Mouse (Mus musculus) liver, adult 2 months (tissue): ENCODE results near the gene Frmpd4.

Source experiments
- CTCF ChIP-seq: fragments of 200-500 bp; IDR thresholded peaks from 2 replicates; pipeline ENCODE4 v1.5.1; 2011; ENCODE audit warnings: low read depth, low read length, control low read depth
- POLR2A ChIP-seq: fragments of 200-500 bp; IDR thresholded peaks from 2 replicates; pipeline ENCODE4 v1.6.1; 2011; ENCODE audit warnings: low read length, control low read depth; ENCODE audit not compliant: insufficient read depth; ENCODE audit errors: extremely low read depth

DNA sequence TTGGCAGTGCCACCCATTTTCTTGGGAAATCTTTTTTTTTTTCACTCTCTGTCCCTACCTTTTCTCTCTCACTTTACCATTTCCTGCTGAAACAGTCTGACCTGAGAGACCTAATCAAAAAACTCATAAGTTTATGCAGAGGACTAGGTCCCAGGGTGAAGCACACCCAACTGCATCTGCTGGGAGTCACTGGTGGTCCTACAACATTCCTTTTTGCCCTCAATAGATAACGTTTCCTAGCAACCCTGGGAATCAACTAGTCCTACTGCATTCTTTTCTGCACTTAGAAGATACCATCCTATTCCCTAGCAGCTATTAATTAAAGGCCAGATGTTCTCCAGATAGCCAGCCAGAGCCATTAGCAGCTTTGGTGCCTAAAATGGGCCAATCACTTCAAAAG, 71.8 kb downstream of the Frmpd4 start:
- TF ChIP-seq CTCF (no peak), POLR2A (no peak)
